Mouse (Mus musculus) G1E (cell line): ENCODE measurements around the gene Rnf185. TPM values are rescaled to one million over a fixed set of nuclear protein-coding genes. Genes with fewer than 3 reads are reported as not detected.

ENCODE experiments used
- ATAC-seq: 2 replicates; pipeline ENCODE4 v1.8.0; 2016; ENCODE audit warnings: mild to moderate bottlenecking; ENCODE audit not compliant: insufficient number of reproducible peaks, poor library complexity, low FRiP score, severe bottlenecking; ENCODE audit errors: extremely low read depth
- DNase-seq: peaks from one replicate; pipeline ENCODE4 v3.0.0; 2012; ENCODE audit warnings: low spot score
- H3K27me3 ChIP-seq: 2 replicates; pipeline ENCODE4 v1.6.1; 2012; ENCODE audit warnings: mild to moderate bottlenecking, low read length, inconsistent platforms; ENCODE audit not compliant: insufficient read depth
- H3K36me3 ChIP-seq: replicated peaks from 2 replicates; pipeline ENCODE3; 2012; ENCODE audit warnings: mild to moderate bottlenecking, inconsistent platforms
- H3K4me1 ChIP-seq: 2 replicates; pipeline ENCODE4 v1.6.1; 2012; ENCODE audit warnings: low read depth, low read length, inconsistent platforms, mixed read lengths; ENCODE audit not compliant: insufficient read depth
- H3K4me3 ChIP-seq: 2 replicates; pipeline ENCODE4 v1.5.1; 2012; ENCODE audit warnings: low read depth, mild to moderate bottlenecking, inconsistent platforms, low read length, moderate library complexity, mixed read lengths
- H3K9me3 ChIP-seq: replicated peaks from 2 replicates; pipeline ENCODE4 v1.6.1; 2012; ENCODE audit warnings: inconsistent platforms
- CTCF ChIP-seq: IDR thresholded peaks from 2 replicates; pipeline ENCODE4 v1.5.1; 2012; ENCODE audit warnings: low read depth, low read length, inconsistent platforms, mixed read lengths
- GATA1 ChIP-seq: IDR thresholded peaks from 2 replicates; pipeline ENCODE4 v1.6.1; 2012; ENCODE audit warnings: borderline replicate concordance, low read length, inconsistent platforms, mixed read lengths
- GATA2 ChIP-seq: IDR thresholded peaks from 2 replicates; pipeline ENCODE4 v1.6.1; 2012; ENCODE audit warnings: low read depth, low read length, inconsistent platforms, borderline replicate concordance
- POLR2AphosphoS5 ChIP-seq: IDR thresholded peaks from 2 replicates; pipeline ENCODE4 v1.6.1; 2012; ENCODE audit warnings: low read depth, low read length, inconsistent platforms; ENCODE audit not compliant: insufficient replicate concordance
- TAL1 ChIP-seq: conservative IDR thresholded peaks from 2 replicates; pipeline ENCODE4 v1.6.1; 2012; ENCODE audit warnings: low read depth, low read length, inconsistent platforms, mixed read lengths
- polyA plus RNA-seq: library from polyadenylated mRNA; stranded (reverse); fragments of >175 nt; gene quantifications from 2 replicates; pipeline ENCODE4 v1.2.3, GENCODE M21; 2012
- total RNA-seq, 2 experiments: library from RNA; stranded (forward) in 1 of 2; stranded (reverse) in 1 of 2; fragments of 200-1000 nt in 1 of 2; fragments of >200 nt in 1 of 2; fragmentation: Nextera tagmentation in 1 of 2; gene quantifications; 2 replicates each; pipeline ENCODE4 v1.2.3; 2014 to 2017

The Rnf185 gene
- total RNA-seq (2014; fragmentation: Nextera tagmentation): 17.4 and 22.7 TPM in 2 replicates
- 13.4 and 13.8 TPM in 2 replicates for total RNA-seq (2017)
- 2.1 and 2.7 TPM in 2 replicates for polyA plus RNA-seq

- Histone ChIP-seq H3K4me3 (peak within 1 kb of the TSS; percentile 87), H3K9me3 (no peaks in the 10 kb centered on the region), H3K27me3 (no peaks in the 10 kb centered on the region), H3K4me1 (peaks cover 46% of the 10 kb centered on the region), H3K36me3 (peaks cover 38% of the 10 kb centered on the region)
- ATAC-seq (peak; percentile 94), DNase-seq (peak; percentile 77)
- TF ChIP-seq GATA2: no peak
Observed at GRCm38 (mm10) chr11:3452167-3452639, at the start of gene Rnf185. Rnf185 (minus strand) TSS chr11:3452363.

GRCm38 (mm10) chr11:3497296-3497695, 45.1 kb upstream of the Rnf185 start:
- ATAC-seq (no peak), DNase-seq (no peak)
- Histone ChIP-seq H3K27me3 (peaks cover 21% of the 10 kb centered on the region; the same call in 1 of the 2 replicates), H3K4me3 (no peak overlapping the region), H3K4me1 (no peaks in the 10 kb centered on the region), H3K36me3 (no peaks in the 10 kb centered on the region), H3K9me3 (no peaks in the 10 kb centered on the region)
- TF ChIP-seq CTCF (no peak), GATA1 (no peak), GATA2 (no peak), TAL1 (no peak), POLR2AphosphoS5 (no peak)

GRCm38 (mm10) chr11:3496756-3497155, 44.6 kb upstream of the Rnf185 start:
- Histone ChIP-seq H3K4me3 (no peak overlapping the region), H3K9me3 (no peaks in the 10 kb centered on the region), H3K27me3 (peaks cover 23% of the 10 kb centered on the region; the same call in 1 of the 2 replicates), H3K4me1 (no peaks in the 10 kb centered on the region), H3K36me3 (no peaks in the 10 kb centered on the region)
- TF ChIP-seq TAL1 (no peak), CTCF (no peak), GATA2 (no peak), POLR2AphosphoS5 (no peak), GATA1 (no peak)
- ATAC-seq (no peak), DNase-seq (no peak)

GRCm38 (mm10) chr11:3495496-3495895, 43.3 kb upstream of the Rnf185 start:
- no peaks in the 10 kb centered on the region for H3K9me3 ChIP-seq
- ATAC-seq (no peak), DNase-seq (no peak)

GRCm38 (mm10) chr11:3494857-3495256, 42.7 kb upstream of the Rnf185 start:
- H3K36me3 ChIP-seq: no peaks in the 10 kb centered on the region
- DNase-seq (no peak), ATAC-seq (no peak)
- peaks cover 26% of the 10 kb centered on the region; the same call in 1 of the 2 replicates for H3K27me3 ChIP-seq
- no peak overlapping the region for H3K4me3 ChIP-seq
- H3K9me3 ChIP-seq: no peaks in the 10 kb centered on the region
- H3K4me1 ChIP-seq: no peaks in the 10 kb centered on the region
- TF ChIP-seq TAL1 (no peak), GATA2 (no peak), GATA1 (no peak), CTCF (no peak), POLR2AphosphoS5 (no peak)

More at GRCm38 (mm10) chr11:3495496-3495895, 43.3 kb upstream of the Rnf185 start:
- Histone ChIP-seq H3K4me3 (no peak overlapping the region), H3K27me3 (peaks cover 22% of the 10 kb centered on the region; the same call in 1 of the 2 replicates), H3K4me1 (no peaks in the 10 kb centered on the region), H3K36me3 (no peaks in the 10 kb centered on the region)
- no peak for TF ChIP-seq POLR2AphosphoS5

- H3K4me1 ChIP-seq: no peaks in the 10 kb centered on the region
- no peak for ATAC-seq
- DNase-seq: no peak
- no peaks in the 10 kb centered on the region for H3K36me3 ChIP-seq
- no peaks in the 10 kb centered on the region for H3K9me3 ChIP-seq
- TF ChIP-seq GATA2 (no peak), CTCF (no peak), POLR2AphosphoS5 (no peak), GATA1 (no peak), TAL1 (no peak)
- peaks cover 28% of the 10 kb centered on the region; the same call in 1 of the 2 replicates for H3K27me3 ChIP-seq
- H3K4me3 ChIP-seq: no peak overlapping the region
Observed at GRCm38 (mm10) chr11:3492748-3493147, 40.6 kb upstream of the Rnf185 start.

GRCm38 (mm10) chr11:3489036-3489435, 36.9 kb upstream of the Rnf185 start:
- Histone ChIP-seq H3K36me3 (no peaks in the 10 kb centered on the region), H3K9me3 (no peaks in the 10 kb centered on the region), H3K27me3 (peaks cover 27% of the 10 kb centered on the region; the same call in 1 of the 2 replicates), H3K4me1 (no peaks in the 10 kb centered on the region), H3K4me3 (no peak overlapping the region)
- TF ChIP-seq CTCF: no peak
- TF ChIP-seq GATA1: no peak
- TF ChIP-seq POLR2AphosphoS5: no peak
- no peak for TF ChIP-seq TAL1
- TF ChIP-seq GATA2: no peak
- DNase-seq (no peak), ATAC-seq (no peak)
